Mouse (Mus musculus) midbrain, postnatal 0 days (tissue): Measurements from ENCODE around the gene Hint1. TPM values are rescaled to one million over a fixed set of nuclear protein-coding genes. Genes with fewer than 3 reads are reported as not detected.

Experiments used
- ATAC-seq: fragments of 200-750 bp; cut with Nextera tagmentation; 2 replicates; pipeline ENCODE4 v1.8.0; 2017; ENCODE audit warnings: moderate number of reproducible peaks, mild to moderate bottlenecking, moderate TSS enrichment, moderate library complexity; ENCODE audit not compliant: low FRiP score
- DNase-seq: peaks from one replicate; pipeline ENCODE4 v3.0.0-alpha.2; 2015; ENCODE audit warnings: low spot score
- H3K27ac ChIP-seq: fragments of 300-500 bp; sonication (generic); 2 replicates; pipeline ENCODE4 v1.5.1; 2014; ENCODE audit warnings: low read depth, mild to moderate bottlenecking, low read length, mixed read lengths
- H3K27me3 ChIP-seq: fragments of 300-500 bp; sonication (generic); 2 replicates; pipeline ENCODE4 v1.6.1; 2014; ENCODE audit warnings: low read length, control low read depth, mixed read lengths; ENCODE audit not compliant: insufficient read depth
- H3K36me3 ChIP-seq: fragments of 300-500 bp; sonication (generic); 2 replicates; pipeline ENCODE4 v1.6.1; 2014; ENCODE audit warnings: low read length, control low read depth, mixed read lengths; ENCODE audit not compliant: insufficient read depth
- H3K4me1 ChIP-seq: fragments of 300-500 bp; sonication (generic); 2 replicates; pipeline ENCODE4 v1.6.1; 2014; ENCODE audit warnings: mild to moderate bottlenecking, control low read depth, antibody characterized with exemption, low read length, mixed read lengths; ENCODE audit not compliant: insufficient read depth
- H3K4me2 ChIP-seq: fragments of 300-500 bp; sonication (generic); 2 replicates; pipeline ENCODE4 v1.6.1; 2014; ENCODE audit warnings: low read depth, mild to moderate bottlenecking, low read length, mixed read lengths; ENCODE audit not compliant: poor library complexity, severe bottlenecking
- H3K4me3 ChIP-seq: fragments of 300-500 bp; sonication (generic); 2 replicates; pipeline ENCODE4 v1.5.1; 2014; ENCODE audit warnings: low read depth, mild to moderate bottlenecking, low read length, moderate library complexity
- H3K9ac ChIP-seq: fragments of 300-500 bp; sonication (generic); replicated peaks from 2 replicates; pipeline ENCODE4 v1.6.1; 2014; ENCODE audit warnings: mild to moderate bottlenecking, low read length, moderate library complexity, mixed read lengths; ENCODE audit not compliant: poor library complexity, severe bottlenecking
- H3K9me3 ChIP-seq: fragments of 300-500 bp; sonication (generic); 2 replicates; pipeline ENCODE4 v1.6.1; 2016; ENCODE audit warnings: low read length, control low read depth
- CTCF ChIP-seq: IDR thresholded peaks from 2 replicates; pipeline ENCODE4 v1.5.1; 2016; ENCODE audit warnings: antibody characterized with exemption, mild to moderate bottlenecking
- WGBS: fragments of 180-500 bp; shearing (Covaris S2); extraction: QIAGEN DNeasy Blood & Tissue Kit; methylation state at CpG from one replicate; pipeline ENCODE4 v1.1.7; 2014; 5-methylcytosine and 5-hydroxymethylcytosine counted together
- polyA plus RNA-seq: library from polyadenylated mRNA; unstranded; fragments of >200 nt; fragmentation: Nextera tagmentation; extraction: Ambion mirVana; gene quantifications from 2 replicates; pipeline ENCODE4 v1.2.1, GENCODE M21; 2015
- total RNA-seq: library from RNA; depleted of rRNA; stranded (reverse); fragments of >200 nt; gene quantifications from 2 replicates; pipeline ENCODE4 v1.2.3, GENCODE M21; 2014; rRNA removed

Gene Hint1
- total and polyA plus RNA-seq, 2 experiments from 2014 or later, result 475 to 1,130 TPM

GRCm38 (mm10) chr11:54917461-54917860 is 51.3 kb downstream of the Hint1 start:
- DNase-seq (no peak), ATAC-seq (no peak)
- no peak for TF ChIP-seq CTCF
- no peaks in the 10 kb centered on the region for H3K27me3 ChIP-seq
- H3K36me3 ChIP-seq, result peaks cover 39% of the 10 kb centered on the region
- H3K9me3 ChIP-seq, result no peaks in the 10 kb centered on the region
- H3K9ac ChIP-seq, result no peak overlapping the region
- H3K27ac ChIP-seq, result no peak overlapping the region
- H3K4me1 ChIP-seq, result no peaks in the 10 kb centered on the region
- 97% methylated on average over 7 of the region's 7 CpGs for WGBS
- no peak overlapping the region for H3K4me2 ChIP-seq
- H3K4me3 ChIP-seq, result no peak overlapping the region

DNA sequence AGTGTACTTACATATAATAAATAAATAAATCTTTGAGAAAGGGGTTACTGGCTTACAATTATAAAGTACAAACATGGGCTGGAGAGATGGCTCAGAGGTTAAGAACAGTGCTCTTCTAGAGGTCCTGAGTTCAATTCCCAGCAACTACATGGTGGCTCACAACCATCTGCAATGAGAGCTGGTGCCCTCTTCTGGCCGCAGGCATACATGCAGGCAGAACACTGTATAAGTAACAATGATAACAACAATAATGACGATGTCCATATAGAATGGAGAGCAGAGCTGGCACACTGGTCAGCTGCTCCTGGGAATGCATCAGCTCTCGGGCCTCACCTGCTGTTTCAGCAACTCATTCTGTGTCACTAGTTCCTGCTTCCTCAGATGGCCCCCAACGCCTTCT is 52.1 kb downstream of the Hint1 start:
- TF ChIP-seq CTCF, result peak; percentile 39
- DNase-seq, result no peak
- no peaks in the 10 kb centered on the region for H3K27me3 ChIP-seq
- 89% methylated on average over 4 of the region's 4 CpGs for WGBS
- H3K27ac ChIP-seq, result no peak overlapping the region
- no peak overlapping the region for H3K9ac ChIP-seq
- no peak overlapping the region for H3K4me2 ChIP-seq
- ATAC-seq, result no peak
- H3K4me3 ChIP-seq, result no peak overlapping the region
- H3K9me3 ChIP-seq, result no peaks in the 10 kb centered on the region
- peaks cover 46% of the 10 kb centered on the region for H3K36me3 ChIP-seq
- H3K4me1 ChIP-seq, result no peaks in the 10 kb centered on the region

Other genes with a start within 250 kb of the Hint1 start
- 134 and 137 TPM in 2 replicates for gene Cdc42se2, start 78.7 kb upstream of the Hint1 start, total RNA-seq
- 130 and 134 TPM in 2 replicates for gene Cdc42se2, start 78.7 kb upstream of the Hint1 start, polyA plus RNA-seq
- 3.2 and 5.2 TPM in 2 replicates for gene Lyrm7, start 5.5 kb upstream of the Hint1 start, total RNA-seq
- gene Lyrm7, start 5.5 kb upstream of the Hint1 start, polyA plus RNA-seq, result 7.9 and 8.8 TPM in 2 replicates
- 14.6 and 23.1 TPM in 2 replicates for gene Gpx3, start 36.1 kb downstream of the Hint1 start, total RNA-seq
- gene Gpx3, start 36.1 kb downstream of the Hint1 start, polyA plus RNA-seq, result 69.3 and 70.3 TPM in 2 replicates
- gene Tnip1, start 96.5 kb downstream of the Hint1 start, total RNA-seq, result 19.2 and 20.9 TPM in 2 replicates
- gene Tnip1, start 96.5 kb downstream of the Hint1 start, polyA plus RNA-seq, result 17.0 and 17.2 TPM in 2 replicates
- gene Anxa6, start 167.1 kb downstream of the Hint1 start, total RNA-seq, result 48.2 and 51.5 TPM in 2 replicates
- gene Anxa6, start 167.1 kb downstream of the Hint1 start, polyA plus RNA-seq, result 37.6 and 39.3 TPM in 2 replicates
- gene Ccdc69, start 211.7 kb downstream of the Hint1 start, total RNA-seq, result 0.33 and 2.2 TPM in 2 replicates
- gene Ccdc69, start 211.7 kb downstream of the Hint1 start, polyA plus RNA-seq, result 0.39 and 0.52 TPM in 2 replicates
- 31.5 and 46.4 TPM in 2 replicates for gene Gm2a, start 231.7 kb downstream of the Hint1 start, total RNA-seq
- gene Gm2a, start 231.7 kb downstream of the Hint1 start, polyA plus RNA-seq, result 50.0 and 55.7 TPM in 2 replicates